Mouse (Mus musculus) CD4-positive, CD25-positive, alpha-beta regulatory T cell, adult 4 months (primary cell): ENCODE data around the gene Wfdc15a. TPM values are rescaled to one million over a fixed set of nuclear protein-coding genes. Genes with fewer than 3 reads are reported as not detected.
A peak's percentile ranks its signal among the peaks of the same experiment; 100 is the strongest.

Experiments
- ATAC-seq: one replicate; pipeline ENCODE4 v1.8.0; 2017
- polyA plus RNA-seq, 2 experiments: library from polyadenylated mRNA; unstranded; fragments of 100-300 nt; shearing (Covaris generic); gene quantifications; one replicate each; pipeline ENCODE4 v1.2.1; 2017

The Wfdc15a gene
- polyA plus RNA-seq, 2 experiments from 2014 or later: not detected

DNA sequence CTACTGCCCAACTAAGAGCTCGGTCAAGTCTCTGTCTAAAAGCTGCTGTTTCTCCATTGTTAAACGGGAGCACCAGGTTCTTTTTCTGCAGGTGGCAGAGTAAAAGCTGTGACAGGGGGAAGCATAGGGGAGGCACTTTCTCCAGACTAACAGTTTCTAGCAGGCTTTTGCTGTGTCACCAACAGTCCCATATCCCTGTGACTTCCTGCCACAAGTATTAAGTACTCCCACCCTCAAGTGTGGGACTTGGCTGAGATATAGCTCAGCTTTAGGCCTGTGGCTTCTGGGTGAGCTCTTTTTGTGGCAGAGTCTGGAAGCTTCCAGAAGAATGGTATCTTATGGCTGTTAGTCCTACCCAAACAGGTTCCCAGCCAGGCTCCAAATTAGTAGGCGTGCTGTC lies 24.1 kb downstream of the Wfdc15a start:
- ATAC-seq: no peak

- ATAC-seq: no peak
These were observed 25.1 kb downstream of the Wfdc15a start for GRCm38 (mm10) chr2:164174649-164175395.

DNA sequence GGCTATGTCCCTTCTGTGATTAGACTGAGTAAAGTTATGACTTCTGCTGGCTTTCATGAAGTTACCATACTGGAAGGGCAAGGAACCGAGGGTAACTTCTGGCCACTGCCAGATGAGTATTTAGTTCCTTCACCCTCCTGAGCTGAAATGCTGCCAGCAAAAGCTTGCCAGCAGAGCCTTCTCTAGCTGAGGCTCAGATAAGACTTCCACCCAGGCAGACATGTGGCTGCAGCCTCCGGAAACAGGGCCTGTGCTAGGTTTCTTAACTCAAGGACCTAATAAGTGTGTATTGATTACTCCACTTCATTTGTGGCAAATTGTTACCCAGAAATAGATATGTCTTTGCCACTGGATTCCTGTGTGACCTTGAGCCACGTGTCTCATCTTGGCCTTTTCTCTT lies 26.5 kb downstream of the Wfdc15a start:
- ATAC-seq: no peak

DNA sequence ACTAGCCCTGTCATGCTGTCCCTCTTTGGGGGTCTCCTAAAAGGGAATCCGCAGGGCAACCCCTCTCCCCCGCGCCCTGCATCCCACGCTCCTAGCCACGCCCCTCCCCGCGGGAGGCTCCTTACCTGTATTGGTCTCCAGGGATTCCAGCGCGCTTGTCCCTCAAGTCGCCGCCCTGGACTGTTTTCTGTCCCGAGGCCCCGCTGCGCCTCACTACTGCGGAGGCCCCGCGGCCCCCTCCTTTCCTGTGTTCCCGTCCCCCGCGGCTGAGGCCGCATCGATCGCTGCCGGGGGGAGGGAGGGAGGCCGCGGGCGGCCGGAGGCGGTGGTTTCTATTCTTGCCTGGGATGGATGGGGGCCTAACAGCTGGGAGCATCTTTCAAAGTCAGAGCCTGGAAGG lies 29.0 kb downstream of the Wfdc15a start, which contains the start of gene Kcns1:
Gene Kcns1, minus strand, starts transcription at position 212 of the 400 bp plus-strand sequence.
- ATAC-seq: no peak

DNA sequence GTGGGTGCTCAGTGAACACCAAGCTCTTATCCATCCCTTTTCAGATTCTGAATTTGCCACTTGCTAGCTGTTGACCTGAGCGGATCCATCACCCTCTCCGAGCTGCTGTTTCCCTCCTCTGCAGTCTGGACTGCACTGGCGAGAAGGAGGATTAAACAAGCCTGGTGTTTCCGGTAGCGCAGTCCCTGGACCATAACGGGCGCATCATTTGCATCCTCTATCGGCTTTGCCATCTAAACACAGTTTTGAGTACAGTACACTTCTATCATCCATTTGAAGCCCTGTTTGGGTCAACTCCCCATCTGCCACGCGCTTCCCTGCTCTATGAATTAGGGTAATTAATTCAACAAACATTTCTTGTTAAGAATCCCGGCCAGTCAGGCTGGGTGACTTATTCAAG lies 29.6 kb downstream of the Wfdc15a start:
- ATAC-seq: no peak

- peak; percentile 68 for ATAC-seq
These were observed 31.4 kb downstream of the Wfdc15a start for GRCm38 (mm10) chr2:164168571-164168946.

DNA sequence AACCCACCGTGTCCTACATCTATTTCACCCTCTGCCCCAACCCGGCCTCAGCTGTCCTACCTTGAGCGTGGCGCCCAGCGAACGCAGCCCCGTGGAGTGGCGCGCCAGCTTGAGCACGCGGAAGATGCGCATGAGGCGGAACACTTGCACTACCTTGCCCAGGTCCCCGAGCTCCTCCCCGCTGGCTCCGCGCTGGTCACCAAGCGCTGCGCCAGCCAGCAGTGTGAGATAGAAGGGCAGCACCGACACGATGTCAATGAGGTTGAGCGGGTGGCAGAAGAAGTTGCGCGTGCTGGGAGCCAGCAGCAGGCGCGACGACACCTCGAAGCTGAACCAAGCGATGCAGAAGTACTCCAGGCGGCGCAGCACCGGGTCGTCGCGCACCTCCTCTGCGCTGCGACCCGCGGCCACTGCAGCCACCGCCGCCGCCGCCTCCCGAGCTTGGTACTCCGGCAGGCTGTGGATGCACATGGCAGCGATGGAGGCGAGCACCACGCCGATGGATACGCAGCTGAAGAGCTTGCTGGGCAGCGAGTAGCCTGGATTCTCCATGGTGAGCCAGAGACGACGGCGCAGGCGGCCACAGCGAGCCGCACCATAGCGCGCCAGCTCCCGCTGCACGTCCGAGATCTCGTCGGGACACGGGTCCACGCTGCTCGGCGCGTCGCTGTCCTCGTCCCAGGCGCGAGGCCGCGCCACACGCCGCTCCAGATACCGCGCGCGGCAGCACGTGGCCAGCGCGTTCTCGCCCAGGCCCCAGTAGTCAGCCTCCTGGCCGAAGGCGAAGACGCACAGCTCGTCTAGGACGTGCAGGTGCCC lies 32.0 kb downstream of the Wfdc15a start:
- ATAC-seq: no peak

GRCm38 (mm10) chr2:164164941-164165340 lies 35.0 kb downstream of the Wfdc15a start:
- ATAC-seq: no peak

GRCm38 (mm10) chr2:164161515-164162055 lies 38.3 kb downstream of the Wfdc15a start:
- no peak for ATAC-seq

DNA sequence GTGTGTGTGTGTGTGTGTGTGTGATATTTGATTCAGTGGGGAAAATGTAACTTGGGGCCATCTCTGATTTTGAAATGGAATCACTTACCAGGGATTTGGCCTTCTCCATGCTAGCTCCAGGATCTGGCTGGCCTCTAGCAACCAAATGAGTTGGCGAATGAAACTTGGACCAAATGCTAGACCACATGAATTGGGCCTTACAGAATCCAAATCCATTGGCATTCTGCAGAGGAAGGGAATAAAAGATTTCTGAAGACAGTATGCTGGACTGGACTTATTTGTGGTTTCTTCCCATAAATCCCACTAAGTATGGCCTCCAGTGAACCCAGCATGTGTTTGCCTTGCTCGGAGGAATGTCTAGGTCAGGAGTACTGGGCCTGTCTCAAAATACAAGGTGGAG lies 41.1 kb downstream of the Wfdc15a start:
- ATAC-seq: no peak

DNA sequence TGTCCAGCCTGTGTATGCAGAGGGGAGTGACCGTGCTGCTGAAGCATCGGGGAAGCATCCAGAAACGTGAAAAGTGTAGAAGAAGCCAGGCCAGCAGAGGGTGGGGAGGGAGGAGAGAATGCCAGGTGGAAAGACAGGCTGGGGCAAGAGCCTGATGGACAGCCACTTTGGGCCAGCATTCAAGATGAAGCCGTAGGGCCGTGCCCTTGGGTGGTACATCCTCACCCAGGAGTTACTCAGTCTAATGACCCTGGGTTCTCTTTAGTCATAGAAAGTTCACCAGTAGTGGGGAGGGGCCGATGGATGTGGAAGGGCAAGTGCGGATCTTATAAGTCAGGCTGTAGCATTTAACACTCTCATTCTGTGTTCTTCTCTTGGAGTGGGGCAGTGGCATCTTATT lies 43.8 kb downstream of the Wfdc15a start:
- ATAC-seq: no peak

DNA sequence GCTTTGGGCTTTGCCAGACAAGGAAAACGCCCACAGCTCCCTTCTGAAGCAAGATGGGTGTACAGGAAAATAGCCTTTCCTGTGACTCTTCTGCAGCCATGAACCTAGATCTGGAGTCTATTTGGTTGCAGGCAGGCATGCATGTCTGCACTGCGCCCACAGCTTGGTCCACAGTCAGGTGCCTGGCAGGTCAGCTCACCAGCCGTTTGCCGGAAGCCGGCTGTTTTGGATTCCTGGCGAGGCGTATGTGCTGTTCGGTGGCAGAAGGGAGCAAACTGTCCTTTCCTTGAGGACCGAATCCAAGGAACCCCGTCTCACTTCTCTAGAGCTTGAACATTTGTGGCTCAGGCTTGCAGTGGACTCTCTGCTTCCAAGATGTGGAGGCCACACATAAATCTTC lies 45.9 kb downstream of the Wfdc15a start:
- no peak for ATAC-seq

- no peak for ATAC-seq
These were observed 47.6 kb downstream of the Wfdc15a start for GRCm38 (mm10) chr2:164152341-164152740.

DNA sequence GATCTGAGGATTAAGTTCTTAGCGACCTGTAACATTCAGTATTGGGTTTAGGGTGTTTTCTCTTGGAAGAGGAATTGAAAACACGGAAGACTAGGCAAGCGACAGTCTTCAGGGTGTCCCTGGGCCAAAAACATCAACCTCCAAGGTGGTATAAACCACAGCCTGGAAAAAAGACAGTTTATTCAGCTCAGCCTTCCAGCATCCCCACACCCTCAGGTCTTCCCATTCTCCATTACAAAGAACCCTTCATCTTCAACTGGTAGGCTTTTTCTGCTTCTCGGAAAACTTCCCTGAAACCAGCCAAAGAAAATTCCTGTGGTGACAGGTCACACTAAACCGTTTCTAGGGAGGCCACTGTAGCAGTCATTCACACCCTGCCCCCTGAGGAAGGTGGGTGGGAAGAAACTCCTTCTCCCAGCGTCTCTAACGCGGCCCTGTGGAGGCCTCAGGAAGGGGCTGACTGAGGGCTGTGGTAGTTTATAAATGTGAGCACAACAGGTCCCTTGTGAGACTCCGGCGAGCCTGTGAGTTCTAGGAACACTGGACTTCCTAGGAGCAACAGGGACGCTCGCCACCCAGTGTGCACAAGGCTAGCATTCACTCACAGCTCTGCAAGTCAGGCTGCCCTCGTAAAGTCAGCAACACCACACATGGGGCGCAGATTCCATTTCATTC lies 49.7 kb downstream of the Wfdc15a start:
- no peak for ATAC-seq

Other genes starting within 250 kb of the Wfdc15a start
- 10 to 100 TPM; 66.3 to 88.1 TPM for gene Ywhab, start 205.2 kb downstream of the Wfdc15a start, polyA plus RNA-seq
- 1 to 10 TPM in 1 of 2 experiments, not detected in 1; 4.4 TPM for gene Pabpc1l, start 174.7 kb downstream of the Wfdc15a start, polyA plus RNA-seq
- gene Stk4, start 129.8 kb downstream of the Wfdc15a start, polyA plus RNA-seq: 100 to 1,000 TPM; 158 to 175 TPM
- gene Tomm34, start 129.0 kb downstream of the Wfdc15a start, polyA plus RNA-seq: 100 to 1,000 TPM; 132 to 139 TPM
- gene Kcns1, start 29.0 kb downstream of the Wfdc15a start, polyA plus RNA-seq: under 1 TPM in 1 of 2 experiments, not detected in 1; 0.22 TPM
- not detected for gene Wfdc5, start 17.4 kb downstream of the Wfdc15a start, polyA plus RNA-seq
- not detected for gene Wfdc12, start 9.5 kb downstream of the Wfdc15a start, polyA plus RNA-seq
- not detected for gene Wfdc15b, start 21.5 kb upstream of the Wfdc15a start, polyA plus RNA-seq
- not detected for gene Svs2, start 38.3 kb upstream of the Wfdc15a start, polyA plus RNA-seq
- gene Svs3b, start 56.5 kb upstream of the Wfdc15a start, polyA plus RNA-seq: not detected
- not detected for gene Svs4, start 78.3 kb upstream of the Wfdc15a start, polyA plus RNA-seq
- gene Svs3a, start 89.1 kb upstream of the Wfdc15a start, polyA plus RNA-seq: not detected
- not detected for gene Svs6, start 116.6 kb upstream of the Wfdc15a start, polyA plus RNA-seq
- not detected for gene Svs5, start 132.6 kb upstream of the Wfdc15a start, polyA plus RNA-seq
- 1 to 10 TPM in 1 of 2 experiments, under 1 TPM in 1; 0.75 to 1.1 TPM for gene Slpi, start 189.0 kb upstream of the Wfdc15a start, polyA plus RNA-seq
- not detected for gene Rbpjl, start 203.0 kb upstream of the Wfdc15a start, polyA plus RNA-seq
- not detected for gene Matn4, start 205.0 kb upstream of the Wfdc15a start, polyA plus RNA-seq
- gene Sdc4, start 243.8 kb upstream of the Wfdc15a start, polyA plus RNA-seq: 10 to 100 TPM; 69.7 to 93.7 TPM